Mouse (Mus musculus): ENCODE measurements around the gene Mpst. TPM values are rescaled to one million over a fixed set of nuclear protein-coding genes. Genes with fewer than 3 reads are reported as not detected.

The Mpst gene
- polyA plus RNA-seq, 1 experiment from 2014 or later = 2.4 TPM

GRCm38 (mm10) chr15:78457193-78457592 lies 51.0 kb downstream of the Mpst start:
- peaks cover 11% of the 10 kb centered on the region; the same call in 1 of the 2 replicates for H3K4me1 ChIP-seq
- H3K36me3 ChIP-seq = no peaks in the 10 kb centered on the region
- no peaks in the 10 kb centered on the region for H3K9me3 ChIP-seq
- H3K4me2 ChIP-seq = no peak overlapping the region
- no peak overlapping the region for H3K9ac ChIP-seq
- H3K27me3 ChIP-seq = no peaks in the 10 kb centered on the region
- H3K4me3 ChIP-seq = no peak overlapping the region
- WGBS = 76% methylated on average over 10 of the region's 10 CpGs
- no peak overlapping the region for H3K27ac ChIP-seq
- ATAC-seq (ENCODE audit: insufficient number of reproducible peaks, low FRiP score, low TSS enrichment, low read depth) = no peak

- ATAC-seq (ENCODE audit: insufficient number of reproducible peaks, low FRiP score, low TSS enrichment, low read depth) = no peak
- H3K27me3 ChIP-seq = no peaks in the 10 kb centered on the region
- 44% methylated on average over 2 of the region's 2 CpGs for WGBS
These were observed 56.8 kb downstream of the Mpst start for GRCm38 (mm10) chr15:78462981-78463380.

More at GRCm38 (mm10) chr15:78462981-78463380, 56.8 kb downstream of the Mpst start:
- Histone ChIP-seq H3K27ac (no peak overlapping the region), H3K4me1 (no peaks in the 10 kb centered on the region), H3K9ac (no peak overlapping the region), H3K4me2 (no peak overlapping the region), H3K4me3 (no peak overlapping the region), H3K9me3 (no peaks in the 10 kb centered on the region), H3K36me3 (no peaks in the 10 kb centered on the region)

Other genes with a start within 250 kb of the Mpst start
- 75.7 and 83.1 TPM in 2 replicates for gene Ift27, start 232.3 kb upstream of the Mpst start, polyA plus RNA-seq (2015; fragmentation: Nextera tagmentation; extraction: Ambion mirVana)
- gene Pvalb, start 200.0 kb upstream of the Mpst start, polyA plus RNA-seq (2015; fragmentation: Nextera tagmentation; extraction: Ambion mirVana) = 0.15 and 0.48 TPM in 2 replicates
- 3.2 and 7.2 TPM in 2 replicates for gene Ncf4, start 161.6 kb upstream of the Mpst start, polyA plus RNA-seq (2015; fragmentation: Nextera tagmentation; extraction: Ambion mirVana)
- gene Csf2rb2, start 100.7 kb upstream of the Mpst start, polyA plus RNA-seq (2015; fragmentation: Nextera tagmentation; extraction: Ambion mirVana) = 0.70 and 1.1 TPM in 2 replicates
- gene Csf2rb, start 80.7 kb upstream of the Mpst start, polyA plus RNA-seq (2015; fragmentation: Nextera tagmentation; extraction: Ambion mirVana) = 5.6 and 6.0 TPM in 2 replicates
- gene Tex33, start 10.5 kb upstream of the Mpst start, polyA plus RNA-seq (2015; fragmentation: Nextera tagmentation; extraction: Ambion mirVana) = not detected in 2 replicates
- 15.4 and 17.1 TPM in 2 replicates for gene Tst, start 509 bp upstream of the Mpst start, polyA plus RNA-seq (2015; fragmentation: Nextera tagmentation; extraction: Ambion mirVana)
- 45.3 and 45.7 TPM in 2 replicates for gene Kctd17, start 22.1 kb downstream of the Mpst start, polyA plus RNA-seq (2015; fragmentation: Nextera tagmentation; extraction: Ambion mirVana)
- 0.24 and 0.83 TPM in 2 replicates for gene Tmprss6, start 62.2 kb downstream of the Mpst start, polyA plus RNA-seq (2015; fragmentation: Nextera tagmentation; extraction: Ambion mirVana)
- gene Il2rb, start 88.9 kb downstream of the Mpst start, polyA plus RNA-seq (2015; fragmentation: Nextera tagmentation; extraction: Ambion mirVana) = 0.36 and 0.42 TPM in 2 replicates
- 52.3 and 60.8 TPM in 2 replicates for gene C1qtnf6, start 125.0 kb downstream of the Mpst start, polyA plus RNA-seq (2015; fragmentation: Nextera tagmentation; extraction: Ambion mirVana)
- 0.04 TPM in 1 of 2 replicates, not detected in the other for gene Sstr3, start 138.3 kb downstream of the Mpst start, polyA plus RNA-seq (2015; fragmentation: Nextera tagmentation; extraction: Ambion mirVana)
- 37.0 and 41.1 TPM in 2 replicates for gene Rac2, start 166.4 kb downstream of the Mpst start, polyA plus RNA-seq (2015; fragmentation: Nextera tagmentation; extraction: Ambion mirVana)
- 12.3 and 14.1 TPM in 2 replicates for gene Cyth4, start 190.6 kb downstream of the Mpst start, polyA plus RNA-seq (2015; fragmentation: Nextera tagmentation; extraction: Ambion mirVana)